Mouse (Mus musculus) kidney, postnatal 0 days (tissue): Measurements from ENCODE around the gene Psmd13. TPM values are rescaled to one million over a fixed set of nuclear protein-coding genes. Genes with fewer than 3 reads are reported as not detected.

Experiments used
- ATAC-seq: fragments of 200-750 bp; cut with Nextera tagmentation; replicated peaks from 2 replicates; pipeline ENCODE4 v1.8.0; 2017; ENCODE audit warnings: low read depth, moderate number of reproducible peaks, moderate TSS enrichment, moderate library complexity; ENCODE audit not compliant: low FRiP score
- DNase-seq: peaks from one replicate; pipeline ENCODE4 v3.0.0-alpha.2; 2016; ENCODE audit warnings: low spot score
- H3K27ac ChIP-seq: fragments of 300-500 bp; sonication (generic); 2 replicates; pipeline ENCODE4 v1.5.1; 2014; ENCODE audit warnings: mild to moderate bottlenecking
- H3K27me3 ChIP-seq: fragments of 300-500 bp; sonication (generic); 2 replicates; pipeline ENCODE4 v1.6.1; 2014; ENCODE audit warnings: low read length, mixed read lengths; ENCODE audit not compliant: insufficient read depth
- H3K36me3 ChIP-seq: fragments of 300-500 bp; sonication (generic); 2 replicates; pipeline ENCODE4 v1.6.1; 2014; ENCODE audit warnings: low read length, mixed read lengths; ENCODE audit not compliant: insufficient read depth
- H3K4me1 ChIP-seq: fragments of 300-500 bp; sonication (generic); replicated peaks from 2 replicates; pipeline ENCODE4 v1.6.1; 2014; ENCODE audit warnings: antibody characterized with exemption, low read length, mixed read lengths; ENCODE audit not compliant: insufficient read depth
- H3K4me2 ChIP-seq: fragments of 300-500 bp; sonication (generic); 2 replicates; pipeline ENCODE4 v1.6.1; 2014; ENCODE audit warnings: mild to moderate bottlenecking, low read length, moderate library complexity, mixed read lengths
- H3K4me3 ChIP-seq: fragments of 300-500 bp; sonication (generic); replicated peaks from 2 replicates; pipeline ENCODE4 v1.5.1; 2014; ENCODE audit warnings: low read depth, low read length
- H3K9ac ChIP-seq: fragments of 300-500 bp; sonication (generic); 2 replicates; pipeline ENCODE4 v1.6.1; 2014; ENCODE audit warnings: low read depth, low read length
- H3K9me3 ChIP-seq: fragments of 300-500 bp; sonication (generic); replicated peaks from 2 replicates; pipeline ENCODE4 v1.6.1; 2016; ENCODE audit warnings: low read length, inconsistent platforms, mixed read lengths
- CTCF ChIP-seq: IDR thresholded peaks from 2 replicates; pipeline ENCODE4 v1.5.1; 2016; ENCODE audit warnings: antibody characterized with exemption, low read depth, mild to moderate bottlenecking, moderate library complexity
- WGBS: fragments of 180-500 bp; shearing (Covaris S2); extraction: QIAGEN DNeasy Blood & Tissue Kit; methylation state at CpG from one replicate; pipeline ENCODE4 v1.1.7; 2014; 5-methylcytosine and 5-hydroxymethylcytosine counted together
- polyA plus RNA-seq: library from polyadenylated mRNA; unstranded; fragments of >200 nt; fragmentation: Nextera tagmentation; extraction: Ambion mirVana; gene quantifications from 2 replicates; pipeline ENCODE4 v1.2.1, GENCODE M21; 2015

Psmd13 gene
- polyA plus RNA-seq, 1 experiment from 2014 or later, result 198 TPM

DNA sequence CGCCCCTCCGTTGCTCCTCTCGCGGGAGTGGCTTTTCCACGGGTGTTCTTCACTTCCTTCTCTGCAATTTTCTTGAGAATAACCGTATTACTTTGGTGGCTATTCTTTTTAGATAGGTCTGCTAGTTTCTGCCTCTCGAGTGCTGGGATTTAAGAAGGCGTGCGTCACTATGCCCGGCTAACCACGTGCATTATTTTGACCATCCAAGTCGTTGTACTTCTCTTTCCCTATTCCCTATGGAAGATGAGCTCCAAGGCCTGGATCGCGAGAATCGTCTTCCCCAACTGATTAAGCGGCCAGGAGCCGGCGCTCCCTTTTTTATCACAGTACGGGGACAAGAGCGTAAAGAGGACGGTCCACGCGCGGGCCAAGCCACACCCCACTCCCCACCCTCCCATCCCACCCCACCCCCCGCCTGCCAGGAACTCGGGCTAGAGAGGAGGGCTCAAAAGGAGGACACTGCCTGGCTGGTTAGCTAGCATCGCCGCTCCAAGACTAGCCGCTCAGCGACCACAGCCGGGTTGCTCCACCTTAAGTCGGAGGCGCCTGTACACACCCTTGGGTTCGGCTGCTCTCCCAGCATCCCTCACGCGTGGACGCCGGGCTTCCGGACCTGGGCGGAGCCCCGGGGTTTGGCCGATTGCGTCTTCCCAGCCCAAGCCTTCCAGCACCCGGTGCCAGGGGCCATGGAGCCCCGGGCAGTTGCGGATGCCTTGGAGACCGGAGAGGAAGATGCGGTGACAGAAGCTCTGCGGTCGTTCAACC, 24.8 kb upstream of the Psmd13 start, which contains the start of gene Ric8a:
TSS of gene Ric8a (plus strand) at position 173 of the 765 bp plus-strand sequence.
- peaks cover 36% of the 10 kb centered on the region for H3K36me3 ChIP-seq
- H3K4me1 ChIP-seq, result peaks cover 18% of the 10 kb centered on the region; the same call in 1 of the 2 replicates
- no peaks in the 10 kb centered on the region for H3K9me3 ChIP-seq
- TF ChIP-seq CTCF, result no peak
- H3K4me2 ChIP-seq, result peak within 1 kb of the TSS; percentile 97
- peak; percentile 74 for ATAC-seq
- under 1% methylated on average over 50 of the region's 50 CpGs for WGBS
- peak within 1 kb of the TSS; percentile 94 for H3K27ac ChIP-seq
- DNase-seq, result peak; percentile 89
- H3K9ac ChIP-seq, result peak within 1 kb of the TSS; percentile 90
- H3K4me3 ChIP-seq, result peak within 1 kb of the TSS; percentile 81
- no peaks in the 10 kb centered on the region for H3K27me3 ChIP-seq

DNA sequence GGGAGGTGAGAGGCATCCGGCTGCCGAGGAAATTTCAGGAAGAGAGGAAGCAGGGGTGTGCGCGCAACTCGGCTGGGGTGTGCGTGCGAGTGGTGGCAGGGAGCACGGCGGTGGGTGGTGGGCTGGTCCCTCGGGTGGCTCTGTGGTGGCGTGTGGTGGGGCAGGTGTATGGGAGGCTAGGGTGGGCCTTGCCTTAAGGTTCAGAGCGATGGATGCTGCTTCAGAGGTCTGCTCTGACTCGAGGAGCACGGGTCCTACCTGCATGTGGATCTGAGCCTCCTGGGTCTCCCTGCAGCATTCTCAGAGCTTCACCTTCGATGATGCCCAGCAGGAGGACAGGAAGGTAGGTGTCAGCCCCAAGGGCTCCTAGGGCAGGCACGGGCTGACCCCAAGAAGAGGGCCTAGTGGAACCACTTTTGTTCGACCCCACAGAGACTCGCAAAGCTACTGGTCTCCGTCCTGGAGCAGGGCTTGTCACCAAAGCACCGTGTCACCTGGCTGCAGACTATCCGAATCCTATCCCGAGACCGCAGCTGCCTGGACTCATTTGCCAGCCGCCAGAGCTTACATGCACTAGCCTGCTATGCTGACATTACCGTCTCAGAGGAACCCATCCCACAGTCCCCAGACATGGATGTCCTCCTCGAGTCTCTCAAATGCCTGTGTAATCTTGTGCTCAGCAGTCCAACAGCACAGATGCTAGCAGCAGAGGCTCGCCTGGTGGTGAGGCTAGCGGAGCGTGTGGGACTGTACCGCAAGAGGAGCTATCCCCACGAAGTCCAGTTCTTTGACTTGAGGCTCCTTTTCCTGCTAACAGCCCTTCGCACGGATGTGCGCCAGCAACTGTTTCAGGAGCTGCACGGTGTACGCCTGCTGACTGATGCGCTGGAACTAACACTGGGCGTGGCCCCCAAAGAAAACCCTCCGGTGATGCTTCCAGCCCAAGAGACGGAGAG, 23.9 kb upstream of the Psmd13 start, which contains the start of gene Bet1l:
TSS of gene Bet1l (minus strand) at position 28 of the 956 bp plus-strand sequence.
- H3K27ac ChIP-seq, result peak within 1 kb of the TSS; percentile 94
- peaks cover 18% of the 10 kb centered on the region; the same call in 1 of the 2 replicates for H3K4me1 ChIP-seq
- H3K36me3 ChIP-seq, result peaks cover 34% of the 10 kb centered on the region
- no peaks in the 10 kb centered on the region for H3K27me3 ChIP-seq
- H3K4me3 ChIP-seq, result peak within 1 kb of the TSS; percentile 81
- no peaks in the 10 kb centered on the region for H3K9me3 ChIP-seq
- DNase-seq, result peak; percentile 26
- no peak for TF ChIP-seq CTCF
- ATAC-seq, result peak; percentile 19
- H3K4me2 ChIP-seq, result peak within 1 kb of the TSS; percentile 97
- 30% methylated on average over 40 of the region's 40 CpGs for WGBS
- H3K9ac ChIP-seq, result peak within 1 kb of the TSS; percentile 90

DNA sequence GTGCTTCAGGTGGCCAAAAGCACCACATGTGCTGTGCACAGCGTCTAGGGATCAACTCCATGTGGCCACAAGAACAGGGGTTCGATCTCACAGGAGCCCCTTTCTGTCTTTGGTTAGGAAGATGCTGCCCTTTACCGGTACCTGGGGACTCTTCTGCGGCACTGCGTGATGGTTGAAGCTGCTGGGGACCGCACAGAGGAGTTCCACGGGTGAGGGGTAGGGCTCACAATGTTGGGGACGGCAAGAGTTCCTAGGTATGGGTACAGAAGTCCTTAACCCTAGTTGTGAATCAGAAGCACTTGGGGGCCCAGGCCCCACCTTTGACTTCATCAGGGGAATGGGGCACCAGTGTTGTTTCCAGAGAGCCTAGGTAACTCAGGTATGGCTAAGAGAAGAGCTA, 23.0 kb upstream of the Psmd13 start:
- peak overlapping the region; percentile 97 for H3K4me2 ChIP-seq
- no peak overlapping the region for H3K4me3 ChIP-seq
- H3K36me3 ChIP-seq, result peaks cover 34% of the 10 kb centered on the region
- ATAC-seq (no peak), DNase-seq (no peak)
- no peak for TF ChIP-seq CTCF
- no peak overlapping the region for H3K27ac ChIP-seq
- H3K9me3 ChIP-seq, result no peaks in the 10 kb centered on the region
- 95% methylated on average over 8 of the region's 8 CpGs for WGBS
- peaks cover 18% of the 10 kb centered on the region; the same call in 1 of the 2 replicates for H3K4me1 ChIP-seq
- no peaks in the 10 kb centered on the region for H3K27me3 ChIP-seq
- H3K9ac ChIP-seq, result peak overlapping the region; percentile 90

- Histone ChIP-seq H3K36me3 (peaks cover 42% of the 10 kb centered on the region), H3K27ac (no peak overlapping the region), H3K27me3 (no peaks in the 10 kb centered on the region), H3K4me3 (no peak overlapping the region), H3K9me3 (no peaks in the 10 kb centered on the region), H3K4me2 (no peak overlapping the region), H3K4me1 (peaks cover 17% of the 10 kb centered on the region; the same call in 1 of the 2 replicates), H3K9ac (no peak overlapping the region)
- no peak for TF ChIP-seq CTCF
- 76% methylated on average over 6 of the region's 6 CpGs for WGBS
- ATAC-seq (no peak), DNase-seq (no peak)
Observed at GRCm38 (mm10) chr7:140859997-140860396, 21.8 kb upstream of the Psmd13 start.

- no peak for DNase-seq
- H3K4me1 ChIP-seq, result peaks cover 10% of the 10 kb centered on the region; the same call in 1 of the 2 replicates
- H3K9ac ChIP-seq, result no peak overlapping the region
- no peak for TF ChIP-seq CTCF
- ATAC-seq, result no peak
- no peak overlapping the region for H3K4me3 ChIP-seq
- H3K36me3 ChIP-seq, result peaks cover 42% of the 10 kb centered on the region
- no peaks in the 10 kb centered on the region for H3K27me3 ChIP-seq
- no peak overlapping the region for H3K4me2 ChIP-seq
- no peak overlapping the region for H3K27ac ChIP-seq
- no peaks in the 10 kb centered on the region for H3K9me3 ChIP-seq
- 89% methylated on average over 5 of the region's 5 CpGs for WGBS
Observed at GRCm38 (mm10) chr7:140860728-140861127, 21.0 kb upstream of the Psmd13 start.

GRCm38 (mm10) chr7:140864761-140865160, 17.0 kb upstream of the Psmd13 start:
- Histone ChIP-seq H3K9me3 (no peaks in the 10 kb centered on the region), H3K27ac (no peak overlapping the region), H3K4me3 (no peak overlapping the region), H3K9ac (no peak overlapping the region), H3K27me3 (no peaks in the 10 kb centered on the region), H3K36me3 (peaks cover 48% of the 10 kb centered on the region), H3K4me2 (no peak overlapping the region), H3K4me1 (no peaks in the 10 kb centered on the region)
- ATAC-seq, result no peak
- 89% methylated on average over 12 of the region's 12 CpGs for WGBS
- no peak for DNase-seq
- TF ChIP-seq CTCF, result no peak
